Mouse (Mus musculus) ES-Bruce4 (cell line): ENCODE measurements at regions not wholly inside any gene's neighbourhood (a gene's known extent, or its start where the extent isn't known, plus 50 kb on each side); places are given as distances from the start of the nearest gene placed in this dataset.

ENCODE experiments used
- CTCF ChIP-seq: IDR thresholded peaks from one replicate; pipeline ENCODE4 v1.8.1; 2011; ENCODE audit warnings: low read depth, low read length
- EP300 ChIP-seq: IDR thresholded peaks from 2 replicates; pipeline ENCODE4 v1.6.1; 2011; ENCODE audit warnings: low read depth, low read length; ENCODE audit not compliant: insufficient read depth
- POLR2A ChIP-seq: IDR thresholded peaks from one replicate; pipeline ENCODE4 v1.8.1; 2011; ENCODE audit warnings: low read length; ENCODE audit not compliant: insufficient read depth

GRCm38 (mm10) chr7:37240832-37241231 is 532.6 kb downstream of the Zfp536 start:
- no peak for TF ChIP-seq CTCF
- TF ChIP-seq EP300, result no peak
- TF ChIP-seq POLR2A, result no peak
